In genomic region chr2:179043671-179044070, GRCm38 (mm10) we compare ENCODE assay signal across 20 mouse cellular contexts.
DNase-seq lines count a peak whose midpoint lies in the region; ATAC-seq and TF ChIP-seq lines count a peak whose summit lies in the region.
"Had no signal": no experiment of that assay in that cellular context is flagged by ENCODE, and none has a peak within 500 bp of the region (broad histone marks: within the 10 kb centered on the region; RNA-seq: fewer than 3 reads in every experiment).

No protein-coding gene starts in this region.

- H3K4me3 ChIP-seq in embryonic facial prominence, embryonic 14.5 days (ENCODE audit: low read depth, low read length), result no peak overlapping the region
- H3K4me3 ChIP-seq in layer of hippocampus, adult 2 months, result no peak overlapping the region
- H3K4me3 ChIP-seq: hindbrain, embryonic 12.5 days; midbrain, embryonic 12.5 days had no signal

- 38% methylated on average over 4 of the region's 4 CpGs for whole genome bisulfite sequencing in embryonic facial prominence, embryonic 14.5 days

- H3K9me3 ChIP-seq in embryonic facial prominence, embryonic 14.5 days (ENCODE audit: control insufficient read depth, low read length), result no peaks in the 10 kb centered on the region
- H3K9me3 ChIP-seq: hindbrain, embryonic 12.5 days; midbrain, embryonic 12.5 days had no signal

- H3K27ac ChIP-seq in embryonic facial prominence, embryonic 14.5 days (replicated peaks; ENCODE audit: low read depth, low read length), result no peak overlapping the region
- H3K27ac ChIP-seq in layer of hippocampus, adult 2 months, result peak overlapping the region; percentile 36; the same call in 1 of the 2 replicates
- H3K27ac ChIP-seq: hindbrain, embryonic 12.5 days; midbrain, embryonic 12.5 days had no signal

- TF ChIP-seq CTCF in layer of hippocampus, adult 2 months (conservative IDR thresholded peaks at IDR 0.05), result no peak

- peak; percentile 51 for DNase-seq in layer of hippocampus, adult 11-12 months (ENCODE audit: low spot score)
- DNase-seq in layer of hippocampus, adult 9-10 months (ENCODE audit: low spot score), result no peak
- DNase-seq in embryonic facial prominence, embryonic 14.5 days (ENCODE audit: low spot score), result peak; percentile 39
- DNase-seq in layer of hippocampus, adult 2 months (ENCODE audit: low spot score in 2 of 2), result peak; percentile 37 to 46
- DNase-seq in right cerebral cortex, postnatal 25 days, result peak; percentile 30
- DNase-seq in thymus, postnatal 10 days (ENCODE audit: low spot score in 2 of 2), result no peak
- DNase-seq in neural tube, embryonic 10.5 days (ENCODE audit: extremely low spot score, low spot score), result no peak
- DNase-seq: B cell, adult 2 months; cerebellum, adult 8-10 months; heart, postnatal 10 days; kidney, adult 2 months; kidney, postnatal 36 days; liver; thymus, postnatal 36 days had no signal

- H3K4me2 ChIP-seq in embryonic facial prominence, embryonic 14.5 days (ENCODE audit: low read depth, low read length), result no peak overlapping the region
- H3K4me2 ChIP-seq: heart, embryonic 11.5 days; hindbrain, embryonic 12.5 days; midbrain, embryonic 12.5 days had no signal

- no peaks in the 10 kb centered on the region for H3K27me3 ChIP-seq in embryonic facial prominence, embryonic 14.5 days (replicated peaks; ENCODE audit: control insufficient read depth, insufficient read depth, low read length)
- H3K27me3 ChIP-seq: hindbrain, embryonic 12.5 days had no signal

- H3K9ac ChIP-seq in embryonic facial prominence, embryonic 14.5 days (ENCODE audit: low read depth, low read length), result no peak overlapping the region
- H3K9ac ChIP-seq: hindbrain, embryonic 12.5 days; midbrain, embryonic 12.5 days had no signal

- H3K36me3 ChIP-seq in embryonic facial prominence, embryonic 14.5 days (ENCODE audit: control insufficient read depth, insufficient read depth, low read length), result no peaks in the 10 kb centered on the region
- H3K36me3 ChIP-seq: hindbrain, embryonic 12.5 days; midbrain, embryonic 12.5 days had no signal

- peaks cover 7% of the 10 kb centered on the region; the same call in 1 of the 2 replicates for H3K4me1 ChIP-seq in embryonic facial prominence, embryonic 14.5 days (ENCODE audit: control insufficient read depth, insufficient read depth, low read length)

- ATAC-seq in embryonic facial prominence, embryonic 14.5 days (ENCODE audit: low read depth), result peak; percentile 92
- ATAC-seq: forebrain, embryonic 16.5 days; inflammation-experienced regulatory T-cells, adult 6 months; lung, postnatal 0 days had no signal

Comparison
In these comparisons a context has a peak if more than half of its experiments do, and no peak if none do; other contexts are left out.
1. DNase-seq: peak in layer of hippocampus, adult 11-12 months (single experiment), embryonic facial prominence, embryonic 14.5 days (single experiment), layer of hippocampus, adult 2 months (2 of 2) and right cerebral cortex, postnatal 25 days (single experiment); none in layer of hippocampus, adult 9-10 months (single experiment), thymus, postnatal 10 days (0 of 2) and neural tube, embryonic 10.5 days (single experiment).